Mouse (Mus musculus) hindbrain, embryonic 10.5 days (tissue): Measurements from ENCODE around the gene Amt. TPM values are rescaled to one million over a fixed set of nuclear protein-coding genes. Genes with fewer than 3 reads are reported as not detected.
"Not testable (repeated sequence)": the region's sequence is repeated elsewhere in the genome, so short reads cannot be mapped to it uniquely, and the experiment has no call there.

ENCODE experiments used
- DNase-seq: peaks from one replicate; pipeline ENCODE4 v3.0.0-alpha.2; 2017; ENCODE audit warnings: low spot score
- H3K27ac ChIP-seq: fragments of 300-500 bp; sonication (generic); 2 replicates; pipeline ENCODE4 v1.5.1; 2016; ENCODE audit warnings: mild to moderate bottlenecking, moderate library complexity
- H3K27me3 ChIP-seq: fragments of 300-500 bp; sonication (generic); 2 replicates; pipeline ENCODE4 v1.6.1; 2016; ENCODE audit warnings: mild to moderate bottlenecking; ENCODE audit not compliant: poor library complexity, insufficient read depth, severe bottlenecking
- H3K36me3 ChIP-seq: fragments of 300-500 bp; sonication (generic); 2 replicates; pipeline ENCODE4 v1.6.1; 2016; ENCODE audit warnings: mild to moderate bottlenecking, moderate library complexity
- H3K4me1 ChIP-seq: fragments of 300-500 bp; sonication (generic); replicated peaks from 2 replicates; pipeline ENCODE4 v1.6.1; 2016; ENCODE audit warnings: mild to moderate bottlenecking
- H3K4me3 ChIP-seq: fragments of 300-500 bp; sonication (generic); 2 replicates; pipeline ENCODE4 v1.5.1; 2016; ENCODE audit warnings: mild to moderate bottlenecking, moderate library complexity
- H3K9me3 ChIP-seq: fragments of 300-500 bp; sonication (generic); 2 replicates; pipeline ENCODE4 v1.6.1; 2016; ENCODE audit warnings: mild to moderate bottlenecking, moderate library complexity
- WGBS: fragments of 180-500 bp; shearing (Covaris S2); methylation state at CpG from one replicate; pipeline ENCODE4 v1.1.7; 2016; 5-methylcytosine and 5-hydroxymethylcytosine counted together
- polyA plus RNA-seq: library from polyadenylated mRNA; unstranded; fragments of >200 nt; fragmentation: Nextera tagmentation; extraction: Ambion mirVana; gene quantifications from 2 replicates; pipeline ENCODE4 v1.2.1, GENCODE M21; 2016

Amt gene
- polyA plus RNA-seq, 1 experiment from 2014 or later = 31.4 TPM

DNA sequence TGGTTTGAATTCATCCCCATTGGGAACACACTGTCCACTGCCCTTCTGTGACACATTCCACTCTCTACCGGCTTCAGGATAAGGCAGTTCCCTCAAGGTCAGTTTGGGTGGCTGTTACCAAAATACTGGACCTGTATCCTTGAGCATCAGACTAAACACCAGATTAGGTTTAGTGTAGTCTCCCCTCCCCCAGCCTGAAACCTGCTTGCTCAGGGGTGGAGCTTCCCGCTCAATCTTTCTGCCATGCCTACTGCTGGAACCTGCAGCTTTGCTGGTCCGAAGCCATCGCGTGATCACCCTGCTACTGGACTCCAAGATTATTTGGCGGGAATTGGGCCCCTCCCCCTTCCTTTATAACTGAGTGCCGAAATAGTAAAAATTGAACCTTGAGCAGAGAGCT is 28.0 kb upstream of the Amt start:
- not testable (repeated sequence) for H3K27ac ChIP-seq, H3K4me3 ChIP-seq, H3K9me3 ChIP-seq, H3K27me3 ChIP-seq, DNase-seq, H3K36me3 ChIP-seq
- H3K4me1 ChIP-seq = peaks cover 23% of the 10 kb centered on the region
- 88% methylated on average over 7 of the region's 7 CpGs for WGBS

DNA sequence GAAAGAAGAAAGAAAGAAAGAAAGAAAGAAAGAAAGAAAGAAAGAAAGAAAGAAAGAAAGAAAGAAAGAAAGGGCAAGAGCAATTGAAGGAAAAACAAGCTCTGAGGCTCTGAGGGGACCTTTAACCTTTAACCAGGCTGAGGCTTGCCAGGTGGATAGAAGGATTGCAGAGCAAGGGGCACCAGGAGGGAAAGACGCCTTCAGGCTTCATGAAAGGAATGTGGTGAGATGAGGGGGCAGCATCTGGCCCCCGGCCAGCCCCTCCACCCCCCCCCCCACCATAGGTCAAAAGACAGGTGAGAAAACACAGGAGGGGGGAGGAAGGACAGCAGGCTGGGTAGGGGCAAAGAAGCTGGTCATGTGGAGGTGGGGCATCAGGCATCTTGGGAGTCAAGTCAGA is 24.7 kb upstream of the Amt start:
- peak; percentile 25 for DNase-seq
- 41% methylated on average over 2 of the region's 2 CpGs for WGBS
- H3K27me3 ChIP-seq = no peaks in the 10 kb centered on the region
- H3K27ac ChIP-seq = no peak overlapping the region
- no peak overlapping the region for H3K4me3 ChIP-seq
- no peaks in the 10 kb centered on the region for H3K9me3 ChIP-seq
- H3K36me3 ChIP-seq = no peaks in the 10 kb centered on the region
- H3K4me1 ChIP-seq = peaks cover 18% of the 10 kb centered on the region; the same call in 1 of the 2 replicates

DNA sequence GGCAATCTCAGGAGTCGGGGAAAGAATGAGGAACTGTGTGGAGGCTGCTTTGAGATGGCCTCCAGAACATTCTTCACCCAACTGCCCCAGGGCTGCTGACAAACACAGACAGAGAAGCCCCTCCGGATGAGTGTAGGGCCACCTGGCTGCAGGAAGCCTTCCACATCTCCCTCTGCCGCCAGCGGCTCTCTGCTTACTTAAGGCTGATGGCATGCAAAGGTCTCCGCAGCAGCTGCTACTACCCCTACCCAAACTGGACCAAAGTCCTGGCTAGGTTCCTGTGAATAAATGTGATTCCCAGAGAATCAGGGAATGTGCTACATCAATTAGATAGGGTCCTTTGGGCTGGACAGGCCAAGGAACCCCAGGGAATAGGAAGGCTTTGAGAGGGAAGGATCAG is 24.0 kb upstream of the Amt start:
- WGBS = 71% methylated on average over 5 of the region's 5 CpGs
- H3K9me3 ChIP-seq = no peaks in the 10 kb centered on the region
- H3K4me3 ChIP-seq = no peak overlapping the region
- DNase-seq = no peak
- no peaks in the 10 kb centered on the region for H3K36me3 ChIP-seq
- H3K27ac ChIP-seq = no peak overlapping the region
- H3K4me1 ChIP-seq = peaks cover 18% of the 10 kb centered on the region; the same call in 1 of the 2 replicates
- no peaks in the 10 kb centered on the region for H3K27me3 ChIP-seq

DNA sequence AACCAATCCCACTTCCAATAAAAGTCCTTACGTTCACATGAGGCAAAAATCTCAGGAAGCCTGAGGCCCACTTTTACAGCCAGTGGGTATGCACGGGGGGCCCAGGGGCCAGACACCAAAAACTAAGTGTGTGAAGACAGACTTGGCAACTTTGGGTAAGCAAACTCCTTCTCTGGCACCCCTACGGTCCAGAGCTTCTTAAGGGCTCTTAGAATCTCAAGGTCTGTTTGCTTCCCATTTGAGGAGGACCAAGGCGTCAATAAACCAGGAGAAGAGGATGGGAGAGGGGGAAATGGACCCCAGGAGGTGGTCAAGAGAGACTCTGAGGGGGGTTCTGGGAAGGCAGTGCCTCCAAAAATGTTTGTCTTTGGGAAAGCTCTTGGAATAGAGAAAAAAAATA is 23.2 kb upstream of the Amt start:
- H3K27ac ChIP-seq = no peak overlapping the region
- no peak for DNase-seq
- no peaks in the 10 kb centered on the region for H3K36me3 ChIP-seq
- H3K4me3 ChIP-seq = no peak overlapping the region
- no peaks in the 10 kb centered on the region for H3K9me3 ChIP-seq
- H3K4me1 ChIP-seq = peaks cover 18% of the 10 kb centered on the region; the same call in 1 of the 2 replicates
- H3K27me3 ChIP-seq = no peaks in the 10 kb centered on the region
- 71% methylated on average over 4 of the region's 4 CpGs for WGBS

DNA sequence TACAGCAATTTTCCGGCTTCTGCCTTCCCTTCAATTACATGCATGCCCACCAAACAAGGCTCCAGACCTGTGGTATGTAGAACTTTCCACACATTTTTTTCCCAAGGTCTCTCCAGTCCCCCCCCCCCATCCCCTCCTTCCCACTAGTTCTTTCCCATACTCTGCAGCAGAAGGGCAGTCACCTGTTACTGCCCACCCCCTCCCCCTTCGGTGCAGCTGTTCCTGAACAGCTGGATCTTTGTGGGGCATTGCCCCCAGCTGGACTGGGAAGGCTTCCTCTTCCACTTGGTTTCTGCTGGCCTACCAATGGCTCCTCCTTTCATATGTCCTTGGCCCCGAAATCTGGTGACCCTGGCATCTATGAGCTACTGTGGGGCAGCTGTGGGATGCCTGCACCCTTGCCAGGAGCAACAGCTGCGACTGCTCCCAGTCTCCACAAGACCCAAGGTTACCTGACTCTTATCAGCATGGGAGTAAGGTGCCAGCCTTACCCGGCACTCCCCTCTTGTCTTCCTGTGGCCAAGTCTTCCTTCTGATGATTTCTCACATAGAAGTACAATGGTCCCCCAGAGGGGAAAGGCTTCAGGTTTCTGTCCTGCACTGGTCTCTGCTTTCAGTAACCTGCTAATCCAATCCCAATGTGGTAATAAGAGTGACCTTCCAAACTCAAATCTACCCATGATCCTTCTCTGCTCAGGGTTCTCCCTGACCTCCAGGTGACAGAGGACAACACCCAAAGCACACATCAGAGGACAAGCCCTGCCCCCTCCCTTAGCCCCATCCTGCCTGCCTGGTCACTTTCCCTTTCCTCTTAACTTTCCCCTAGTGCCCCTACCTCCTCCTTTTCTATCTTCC is 21.9 kb upstream of the Amt start:
- peaks cover 18% of the 10 kb centered on the region; the same call in 1 of the 2 replicates for H3K4me1 ChIP-seq
- DNase-seq = no peak
- H3K27ac ChIP-seq = no peak overlapping the region
- WGBS = 75% methylated on average over 5 of the region's 5 CpGs
- H3K9me3 ChIP-seq = no peaks in the 10 kb centered on the region
- no peaks in the 10 kb centered on the region for H3K27me3 ChIP-seq
- H3K36me3 ChIP-seq = no peaks in the 10 kb centered on the region
- no peak overlapping the region for H3K4me3 ChIP-seq

DNA sequence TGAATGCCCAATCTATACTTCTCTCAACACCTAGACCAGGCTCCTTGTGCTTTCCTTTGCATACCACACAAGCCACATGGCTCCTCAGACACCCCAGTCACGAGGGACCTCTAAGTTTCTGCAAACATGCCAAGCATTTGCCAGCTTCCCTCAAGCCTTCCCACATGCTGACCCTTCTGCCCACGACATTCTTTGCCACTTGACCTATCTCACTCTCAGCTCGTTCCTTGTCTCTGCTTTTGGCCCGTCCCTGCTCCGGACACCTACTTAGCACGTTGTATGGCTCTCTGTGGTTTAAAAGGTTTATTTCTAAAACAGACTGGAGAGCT is 21.4 kb upstream of the Amt start:
- no peak overlapping the region for H3K27ac ChIP-seq
- 58% methylated on average over 6 of the region's 6 CpGs for WGBS
- H3K9me3 ChIP-seq = no peaks in the 10 kb centered on the region
- no peak overlapping the region for H3K4me3 ChIP-seq
- H3K36me3 ChIP-seq = no peaks in the 10 kb centered on the region
- no peak for DNase-seq
- H3K27me3 ChIP-seq = no peaks in the 10 kb centered on the region
- peaks cover 18% of the 10 kb centered on the region; the same call in 1 of the 2 replicates for H3K4me1 ChIP-seq

DNA sequence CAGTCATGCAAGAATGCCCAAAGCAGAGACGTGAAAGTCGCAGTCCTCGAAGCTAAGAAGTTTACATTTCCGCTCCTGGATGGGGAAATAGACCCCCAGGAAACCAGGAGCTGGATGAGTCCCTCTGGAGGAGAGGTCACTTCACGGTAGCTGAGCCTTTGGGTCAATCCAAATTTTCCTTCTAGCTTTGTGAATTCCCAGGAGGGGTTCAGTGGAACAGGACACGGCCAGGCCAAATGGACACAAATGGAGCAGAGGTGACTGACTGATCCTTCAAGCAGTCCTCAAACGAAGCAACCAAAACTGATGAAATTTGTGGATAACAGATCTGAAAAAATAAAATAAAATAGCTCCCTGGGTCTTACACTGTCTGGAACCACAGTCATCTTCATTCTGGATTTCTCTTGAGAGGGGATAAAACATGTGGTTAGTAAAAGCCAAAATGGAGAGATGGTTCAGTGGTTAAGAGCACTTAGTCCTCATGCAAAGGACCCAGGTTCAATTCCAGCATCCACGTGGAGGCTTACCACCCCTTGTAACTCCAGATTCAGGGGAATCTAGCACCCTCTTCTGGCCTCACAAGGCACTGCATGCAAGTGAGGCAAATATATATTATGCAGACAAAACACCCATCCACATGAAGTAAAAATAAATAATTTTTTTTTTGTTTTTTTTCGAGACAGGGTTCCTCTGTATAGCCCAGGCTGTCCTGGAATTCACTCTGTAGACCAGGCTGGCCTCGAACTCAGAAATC is 17.8 kb upstream of the Amt start:
- Histone ChIP-seq H3K36me3 (no peaks in the 10 kb centered on the region), H3K4me3 (no peak overlapping the region), H3K9me3 (no peaks in the 10 kb centered on the region), H3K27ac (no peak overlapping the region), H3K27me3 (no peaks in the 10 kb centered on the region), H3K4me1 (0 out of 2 replicates have a peak, but pooled peaks cover 10% of the 10 kb centered on the region)
- 66% methylated on average over 10 of the region's 10 CpGs for WGBS
- peak; percentile 26 for DNase-seq

DNA sequence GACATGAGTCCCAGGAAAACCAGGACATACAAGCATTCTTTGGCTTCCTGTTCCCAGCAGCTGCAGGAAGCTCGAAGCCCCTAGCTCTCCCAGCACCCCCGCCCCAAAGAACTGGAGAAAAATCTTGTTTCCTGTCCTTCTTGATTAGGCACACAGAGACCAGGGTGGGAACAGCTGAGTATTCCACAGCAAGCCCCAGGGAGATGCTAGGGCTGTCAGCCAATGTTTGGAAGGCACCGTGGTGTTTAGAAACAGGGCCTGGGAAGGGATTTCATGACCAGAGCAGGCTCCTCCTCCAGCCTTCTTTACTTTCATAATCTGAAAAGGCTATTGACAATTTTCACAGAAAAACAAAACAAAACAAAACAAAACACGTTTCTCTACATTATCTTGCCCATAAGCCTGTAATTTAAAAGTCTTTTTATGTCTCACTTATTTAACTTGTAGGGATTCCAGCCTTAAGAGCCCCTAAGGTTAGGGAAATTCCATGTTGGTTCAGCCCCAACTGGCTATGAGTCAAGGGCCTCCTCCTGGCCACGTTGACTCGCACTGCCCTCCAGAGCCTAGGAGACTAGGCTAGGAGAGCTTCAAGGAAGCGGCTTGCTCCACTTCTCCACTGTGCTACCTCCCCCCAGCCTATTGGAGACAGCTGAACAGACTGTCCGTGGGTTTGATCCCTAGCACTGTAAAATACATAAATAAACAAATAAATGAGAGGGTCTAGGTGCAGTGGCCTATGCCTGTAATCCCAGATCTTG is 16.4 kb upstream of the Amt start:
- H3K4me3 ChIP-seq = no peak overlapping the region
- H3K27ac ChIP-seq = no peak overlapping the region
- 56% methylated on average over 8 of the region's 8 CpGs for WGBS
- no peaks in the 10 kb centered on the region for H3K27me3 ChIP-seq
- no peaks in the 10 kb centered on the region for H3K36me3 ChIP-seq
- 0 out of 2 replicates have a peak, but pooled peaks cover 2% of the 10 kb centered on the region for H3K4me1 ChIP-seq
- no peaks in the 10 kb centered on the region for H3K9me3 ChIP-seq
- DNase-seq = no peak

DNA sequence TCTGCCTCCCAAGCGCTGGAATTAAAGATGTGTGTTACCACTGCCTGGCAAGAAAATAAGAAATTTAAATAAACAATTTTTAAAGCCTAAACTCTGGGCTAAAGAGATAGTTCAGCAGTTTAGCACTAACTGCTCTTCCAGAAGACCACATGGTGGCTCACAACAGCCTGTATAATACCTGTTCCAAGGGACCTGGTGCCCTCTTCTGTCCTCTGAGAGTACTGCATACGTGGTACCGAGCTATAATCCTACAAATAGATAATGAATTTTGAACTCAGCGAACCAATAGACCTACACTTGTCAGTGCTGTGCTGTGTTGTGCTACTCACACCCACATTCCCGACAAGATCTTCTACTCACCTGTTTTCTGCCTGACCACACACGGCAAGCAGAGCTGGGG is 12.2 kb upstream of the Amt start:
- H3K4me3 ChIP-seq = no peak overlapping the region
- no peak overlapping the region for H3K27ac ChIP-seq
- H3K27me3 ChIP-seq = no peaks in the 10 kb centered on the region
- DNase-seq = peak; percentile 71
- 18% methylated on average over 6 of the region's 6 CpGs for whole genome bisulfite sequencing
- no peaks in the 10 kb centered on the region for H3K4me1 ChIP-seq
- H3K36me3 ChIP-seq = no peaks in the 10 kb centered on the region
- no peaks in the 10 kb centered on the region for H3K9me3 ChIP-seq

DNA sequence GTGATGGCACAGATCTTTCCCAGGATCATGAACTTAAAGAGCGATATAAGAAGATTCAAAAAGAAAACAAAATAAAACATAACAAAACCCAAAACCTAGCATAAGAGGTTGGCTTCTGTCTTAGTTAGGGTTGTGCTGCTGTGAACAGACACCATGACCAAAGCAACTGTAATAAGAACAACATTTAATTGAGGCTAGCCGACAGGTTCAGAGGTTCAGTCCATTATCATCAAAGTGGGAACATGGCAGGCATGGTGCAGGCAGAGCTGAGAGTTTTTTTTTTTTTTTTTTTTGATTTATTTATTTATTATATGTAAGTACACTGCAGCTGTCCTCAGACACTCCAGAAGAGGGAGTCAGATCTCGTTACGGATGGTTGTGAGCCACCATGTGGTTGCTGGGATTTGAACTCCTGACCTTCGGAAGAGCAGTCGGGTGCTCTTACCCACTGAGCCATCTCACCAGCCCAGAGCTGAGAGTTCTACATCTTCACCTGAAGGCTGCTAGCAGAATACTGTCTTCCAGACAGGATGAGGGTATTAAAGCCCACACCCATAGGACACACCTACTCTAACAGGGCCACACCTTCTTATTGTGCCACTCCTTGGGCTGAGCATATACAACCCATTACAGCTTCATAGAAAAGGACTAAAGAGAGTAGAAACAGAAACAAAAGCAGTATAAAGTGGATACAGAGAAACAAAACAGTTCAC is 9.0 kb upstream of the Amt start:
- not testable (repeated sequence) for H3K27ac ChIP-seq, DNase-seq, H3K27me3 ChIP-seq, H3K4me3 ChIP-seq, H3K9me3 ChIP-seq, H3K36me3 ChIP-seq
- peaks cover 15% of the 10 kb centered on the region for H3K4me1 ChIP-seq
- 76% methylated on average over 6 of the region's 6 CpGs for WGBS

DNA sequence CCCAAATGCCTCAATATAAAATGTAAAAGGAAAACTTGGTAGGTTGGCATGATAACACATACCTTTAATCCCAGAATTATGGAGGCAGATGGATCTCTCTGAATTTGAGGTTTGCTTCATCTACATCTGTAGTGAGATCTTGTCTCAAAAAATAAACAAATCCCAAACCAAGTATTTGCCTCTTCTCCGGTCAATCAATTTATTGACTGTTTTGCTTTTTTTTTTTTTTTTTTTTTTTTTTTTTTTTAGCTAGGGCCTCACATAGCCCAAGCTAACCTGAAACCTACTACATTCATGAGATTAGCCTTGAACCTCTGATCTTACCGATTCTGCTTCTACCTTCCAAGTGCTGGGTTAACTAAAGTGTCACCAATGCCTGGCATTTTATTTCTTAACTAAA is 7.3 kb upstream of the Amt start:
- Histone ChIP-seq H3K27me3 (no peaks in the 10 kb centered on the region), H3K9me3 (no peaks in the 10 kb centered on the region), H3K27ac (peak overlapping the region; percentile 91), H3K36me3 (peaks cover 8% of the 10 kb centered on the region), H3K4me3 (peak overlapping the region; percentile 60), H3K4me1 (peaks cover 15% of the 10 kb centered on the region)
- DNase-seq = no peak
- 72% methylated on average over 2 of the region's 2 CpGs for WGBS

DNA sequence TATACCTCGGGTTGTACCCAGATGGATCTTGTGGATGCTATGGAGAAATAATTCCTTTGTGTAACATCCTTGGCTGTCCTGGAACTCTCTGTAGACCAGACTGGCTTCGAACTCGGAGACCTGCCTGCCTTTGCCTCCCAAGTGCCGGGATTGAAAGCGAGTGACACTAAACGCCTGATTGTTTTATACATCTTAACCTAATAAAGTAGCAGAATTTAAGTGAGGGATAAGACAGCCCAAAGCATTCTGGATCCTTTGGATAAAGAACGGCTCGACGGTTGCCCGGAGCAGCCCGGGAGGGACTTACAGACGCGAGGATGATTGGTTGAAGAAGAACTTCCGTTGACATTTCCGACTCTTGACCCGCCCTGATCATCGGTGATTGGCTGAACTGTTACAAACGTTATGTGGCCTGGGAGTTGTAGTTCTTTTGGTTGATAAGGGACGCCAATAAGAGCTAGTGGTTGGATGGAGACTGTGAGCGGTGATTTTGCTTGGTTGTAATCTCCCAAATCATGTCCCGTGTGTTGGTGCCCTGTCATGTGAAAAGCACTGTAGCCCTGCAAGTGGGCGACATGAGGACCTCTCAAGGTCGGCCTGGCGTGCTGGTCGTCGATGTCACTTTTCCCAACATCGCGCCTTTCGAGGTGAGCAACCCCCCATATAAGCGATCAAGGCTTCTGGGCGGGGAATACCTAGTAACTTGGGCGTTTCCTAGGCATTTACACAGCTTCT is 6.5 kb upstream of the Amt start, which contains the start of gene Nicn1:
TSS of gene Nicn1 (plus strand) at position 414 of the 735 bp plus-strand sequence.
- no peaks in the 10 kb centered on the region for H3K27me3 ChIP-seq
- peak within 1 kb of the TSS; percentile 91 for H3K27ac ChIP-seq
- DNase-seq = peak; percentile 89
- peaks cover 15% of the 10 kb centered on the region for H3K4me1 ChIP-seq
- H3K9me3 ChIP-seq = no peaks in the 10 kb centered on the region
- H3K36me3 ChIP-seq = peaks cover 15% of the 10 kb centered on the region
- under 1% methylated on average over 32 of the region's 32 CpGs for WGBS
- peak within 1 kb of the TSS; percentile 60 for H3K4me3 ChIP-seq
